Mouse (Mus musculus): Measurements from ENCODE around the gene Capza2. TPM values are rescaled to one million over a fixed set of nuclear protein-coding genes. Genes with fewer than 3 reads are reported as not detected.

Capza2 gene
- 5.8 and 7.6 TPM in 2 replicates for polyA plus RNA-seq (2012; rRNA removed)

GRCm38 (mm10) chr6:17635615-17636284, at the start of gene Capza2:
Capza2 (plus strand) TSS chr6:17636234.

GRCm38 (mm10) chr6:17692647-17693046, 56.6 kb downstream of the Capza2 start, which contains the start of gene St7:
St7 (plus strand) TSS chr6:17692933.

Other genes starting within 250 kb of the Capza2 start
- 9.1 and 10.6 TPM in 2 replicates for gene Met, start 172.4 kb upstream of the Capza2 start, polyA plus RNA-seq (2012; rRNA removed)
- 7.0 and 9.2 TPM in 2 replicates for gene St7, start 56.7 kb downstream of the Capza2 start, polyA plus RNA-seq (2012; rRNA removed)